Mouse (Mus musculus) lung, adult 18-20 months (tissue): ENCODE measurements around the gene Nbea.

ENCODE experiments used
- DNase-seq, 2 experiments: peaks; one replicate each; pipeline ENCODE4 v3.0.0; 2022; ENCODE audit warnings: mixed read lengths in 2 of 2

The Nbea gene

GRCm38 (mm10) chr3:55824864-55825263 lies 358.6 kb downstream of the Nbea start:
- no peak for DNase-seq

GRCm38 (mm10) chr3:55819598-55819997 lies 363.9 kb downstream of the Nbea start:
- DNase-seq, result no peak

- DNase-seq, result no peak
These were observed 365.4 kb downstream of the Nbea start for GRCm38 (mm10) chr3:55818082-55818481.

- DNase-seq, result no peak
These were observed 366.7 kb downstream of the Nbea start for GRCm38 (mm10) chr3:55816638-55817375.

- no peak for DNase-seq
These were observed 367.4 kb downstream of the Nbea start for GRCm38 (mm10) chr3:55816096-55816495.

- DNase-seq, result no peak
These were observed 368.4 kb downstream of the Nbea start for GRCm38 (mm10) chr3:55814993-55815625.

GRCm38 (mm10) chr3:55794768-55795167 lies 388.7 kb downstream of the Nbea start:
- DNase-seq, result no peak

- peak; percentile 43 to 59 for DNase-seq
These were observed 389.5 kb downstream of the Nbea start for GRCm38 (mm10) chr3:55793842-55794575.

- no peak for DNase-seq
These were observed 391.2 kb downstream of the Nbea start for GRCm38 (mm10) chr3:55792251-55792650.

- no peak for DNase-seq
These were observed 392.9 kb downstream of the Nbea start for GRCm38 (mm10) chr3:55790609-55791008.

GRCm38 (mm10) chr3:55789856-55790255 lies 393.6 kb downstream of the Nbea start:
- DNase-seq, result no peak

- no peak for DNase-seq
These were observed 394.8 kb downstream of the Nbea start for GRCm38 (mm10) chr3:55788621-55789201.

- DNase-seq, result no peak
These were observed 395.3 kb downstream of the Nbea start for GRCm38 (mm10) chr3:55788214-55788586.

GRCm38 (mm10) chr3:55787487-55788213 lies 395.9 kb downstream of the Nbea start:
- peak in 1 of 2 experiments; percentile 8 for DNase-seq

- no peak for DNase-seq
These were observed 396.5 kb downstream of the Nbea start for GRCm38 (mm10) chr3:55786835-55787486.

- DNase-seq, result no peak
These were observed 397.3 kb downstream of the Nbea start for GRCm38 (mm10) chr3:55785981-55786725.

GRCm38 (mm10) chr3:55785266-55785980 lies 398.1 kb downstream of the Nbea start:
- DNase-seq, result no peak

GRCm38 (mm10) chr3:55784101-55784500 lies 399.4 kb downstream of the Nbea start:
- DNase-seq, result no peak

GRCm38 (mm10) chr3:55783171-55784081 lies 400.1 kb downstream of the Nbea start:
- DNase-seq, result no peak

- no peak for DNase-seq
These were observed 400.7 kb downstream of the Nbea start for GRCm38 (mm10) chr3:55782771-55783170.
